Mouse (Mus musculus) hindbrain, embryonic 13.5 days (tissue): ENCODE data around the gene Mbnl2. TPM values are rescaled to one million over a fixed set of nuclear protein-coding genes. Genes with fewer than 3 reads are reported as not detected.

ENCODE experiments used
- ATAC-seq: fragments of 200-750 bp; cut with Nextera tagmentation; 2 replicates; pipeline ENCODE4 v1.8.0; 2017; ENCODE audit warnings: moderate TSS enrichment; ENCODE audit not compliant: low FRiP score
- H3K27ac ChIP-seq: fragments of 300-500 bp; sonication (generic); 2 replicates; pipeline ENCODE4 v1.5.1; 2015; ENCODE audit warnings: inconsistent platforms, mild to moderate bottlenecking, moderate library complexity
- H3K27me3 ChIP-seq: fragments of 300-500 bp; sonication (generic); 2 replicates; pipeline ENCODE4 v1.6.1; 2015; ENCODE audit warnings: mild to moderate bottlenecking, inconsistent platforms
- H3K36me3 ChIP-seq: fragments of 300-500 bp; sonication (generic); 2 replicates; pipeline ENCODE4 v1.6.1; 2015; ENCODE audit warnings: mild to moderate bottlenecking, inconsistent platforms
- H3K4me1 ChIP-seq: fragments of 300-500 bp; sonication (generic); replicated peaks from 2 replicates; pipeline ENCODE4 v1.6.1; 2015; ENCODE audit warnings: inconsistent platforms
- H3K4me2 ChIP-seq: fragments of 300-500 bp; sonication (generic); 2 replicates; pipeline ENCODE4 v1.6.1; 2015; ENCODE audit warnings: inconsistent platforms, mild to moderate bottlenecking, moderate library complexity
- H3K4me3 ChIP-seq: fragments of 300-500 bp; sonication (generic); 2 replicates; pipeline ENCODE4 v1.5.1; 2015; ENCODE audit warnings: mild to moderate bottlenecking, inconsistent platforms
- H3K9ac ChIP-seq: fragments of 300-500 bp; sonication (generic); 2 replicates; pipeline ENCODE4 v1.6.1; 2015; ENCODE audit warnings: mild to moderate bottlenecking, inconsistent platforms
- H3K9me3 ChIP-seq: fragments of 300-500 bp; sonication (generic); 2 replicates; pipeline ENCODE4 v1.6.1; 2016; ENCODE audit warnings: inconsistent platforms
- WGBS: fragments of 180-500 bp; shearing (Covaris S2); methylation state at CpG from one replicate; pipeline ENCODE4 v1.1.7; 2015; 5-methylcytosine and 5-hydroxymethylcytosine counted together
- polyA plus RNA-seq: library from polyadenylated mRNA; unstranded; fragments of >200 nt; fragmentation: Nextera tagmentation; extraction: Ambion mirVana; gene quantifications from 2 replicates; pipeline ENCODE4 v1.2.1, GENCODE M21; 2015

Gene Mbnl2
- polyA plus RNA-seq, 1 experiment from 2014 or later, result 24.7 TPM

- WGBS, result 93% methylated on average over 10 of the region's 10 CpGs
- Histone ChIP-seq H3K9me3 (no peaks in the 10 kb centered on the region), H3K4me1 (peaks cover 9% of the 10 kb centered on the region), H3K27me3 (peaks cover 5% of the 10 kb centered on the region; the same call in 1 of the 2 replicates), H3K4me2 (no peak overlapping the region), H3K4me3 (no peak overlapping the region), H3K9ac (no peak overlapping the region), H3K27ac (no peak overlapping the region), H3K36me3 (peaks cover 8% of the 10 kb centered on the region)
- no peak for ATAC-seq
Measured at GRCm38 (mm10) chr14:120390231-120390944, 114.9 kb downstream of the Mbnl2 start.

GRCm38 (mm10) chr14:120391701-120392100 is 116.2 kb downstream of the Mbnl2 start:
- Histone ChIP-seq H3K9me3 (no peaks in the 10 kb centered on the region), H3K9ac (no peak overlapping the region), H3K27me3 (peaks cover 4% of the 10 kb centered on the region; the same call in 1 of the 2 replicates), H3K27ac (no peak overlapping the region), H3K4me1 (peaks cover 9% of the 10 kb centered on the region), H3K4me3 (no peak overlapping the region), H3K4me2 (no peak overlapping the region), H3K36me3 (peaks cover 11% of the 10 kb centered on the region)
- WGBS, result 82% methylated on average over 10 of the region's 10 CpGs
- no peak for ATAC-seq

DNA sequence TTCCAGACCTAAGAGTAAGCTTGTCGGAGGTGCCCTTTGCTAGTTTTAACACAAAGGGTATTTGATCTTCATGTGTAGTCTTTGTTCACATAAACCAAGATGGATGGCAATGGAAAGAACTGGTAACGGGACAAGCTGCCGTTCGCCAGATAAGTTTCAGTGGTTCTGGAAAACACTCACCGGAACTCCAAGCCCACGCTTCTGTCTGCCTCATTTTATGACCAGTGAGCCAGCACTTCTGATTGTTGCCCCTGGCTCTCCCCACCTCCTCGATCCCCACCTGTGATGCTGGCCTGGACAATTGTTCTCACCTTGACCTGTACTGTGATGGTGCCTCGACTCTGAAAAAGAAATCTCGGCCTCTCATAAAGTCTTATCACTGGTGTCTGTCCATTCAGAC is 117.0 kb downstream of the Mbnl2 start:
- no peak overlapping the region for H3K4me3 ChIP-seq
- 90% methylated on average over 9 of the region's 9 CpGs for WGBS
- H3K9me3 ChIP-seq, result no peaks in the 10 kb centered on the region
- H3K4me1 ChIP-seq, result peaks cover 9% of the 10 kb centered on the region
- H3K27ac ChIP-seq, result no peak overlapping the region
- no peak overlapping the region for H3K4me2 ChIP-seq
- H3K36me3 ChIP-seq, result peaks cover 11% of the 10 kb centered on the region
- H3K9ac ChIP-seq, result no peak overlapping the region
- H3K27me3 ChIP-seq, result peaks cover 2% of the 10 kb centered on the region; the same call in 1 of the 2 replicates
- no peak for ATAC-seq

GRCm38 (mm10) chr14:120393441-120393840 is 118.0 kb downstream of the Mbnl2 start:
- Histone ChIP-seq H3K27ac (no peak overlapping the region), H3K4me3 (no peak overlapping the region), H3K4me2 (no peak overlapping the region), H3K27me3 (no peaks in the 10 kb centered on the region), H3K9me3 (no peaks in the 10 kb centered on the region), H3K9ac (no peak overlapping the region), H3K36me3 (peaks cover 11% of the 10 kb centered on the region), H3K4me1 (peaks cover 9% of the 10 kb centered on the region)
- 85% methylated on average over 8 of the region's 8 CpGs for WGBS
- no peak for ATAC-seq

DNA sequence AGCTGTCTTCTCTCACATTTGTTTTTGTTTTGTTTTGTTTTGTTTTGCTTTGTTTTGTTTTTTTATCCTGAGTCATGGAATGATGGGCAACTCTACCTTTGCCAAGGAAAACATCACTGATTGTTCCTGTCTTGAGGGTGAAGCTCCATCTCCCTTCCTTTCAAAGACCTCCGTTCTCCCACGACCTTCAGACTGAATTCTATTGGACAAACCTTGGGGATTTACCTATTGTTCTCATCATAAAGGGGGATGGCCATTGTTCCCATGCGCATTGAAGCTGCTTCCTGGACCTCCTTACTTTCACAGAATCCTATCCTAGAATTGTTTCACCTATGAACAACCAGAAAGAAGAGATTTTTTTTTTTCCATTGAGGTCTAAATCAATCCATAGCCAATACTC is 118.7 kb downstream of the Mbnl2 start:
- no peak overlapping the region for H3K4me3 ChIP-seq
- H3K9ac ChIP-seq, result no peak overlapping the region
- H3K9me3 ChIP-seq, result no peaks in the 10 kb centered on the region
- no peaks in the 10 kb centered on the region for H3K27me3 ChIP-seq
- H3K4me2 ChIP-seq, result no peak overlapping the region
- WGBS, result 60% methylated on average over 3 of the region's 3 CpGs
- peaks cover 11% of the 10 kb centered on the region for H3K36me3 ChIP-seq
- no peak overlapping the region for H3K27ac ChIP-seq
- H3K4me1 ChIP-seq, result peaks cover 4% of the 10 kb centered on the region
- no peak for ATAC-seq

DNA sequence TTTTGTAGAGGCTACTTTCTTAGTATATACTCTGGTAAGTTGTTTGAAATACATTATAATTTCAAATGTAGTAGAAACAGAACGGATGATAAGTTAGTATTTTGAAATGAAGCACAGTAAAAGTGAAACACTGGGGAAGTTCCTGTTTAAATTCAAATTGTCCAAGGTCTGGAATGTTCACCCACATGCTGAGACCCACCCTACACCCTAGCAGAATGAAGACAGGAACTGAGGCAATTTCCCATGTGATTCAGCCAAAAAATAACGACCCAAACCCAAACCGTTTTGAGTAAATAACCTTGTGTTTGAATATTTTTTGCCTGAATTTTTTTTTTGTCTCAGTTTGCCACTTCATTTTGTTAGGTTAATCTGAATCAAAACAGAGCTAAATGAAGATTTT is 119.4 kb downstream of the Mbnl2 start:
- no peak overlapping the region for H3K4me3 ChIP-seq
- 86% methylated on average over 3 of the region's 3 CpGs for WGBS

GRCm38 (mm10) chr14:120395501-120395900 is 120.0 kb downstream of the Mbnl2 start:
- H3K36me3 ChIP-seq, result peaks cover 8% of the 10 kb centered on the region
- H3K4me2 ChIP-seq, result no peak overlapping the region
- no peaks in the 10 kb centered on the region for H3K9me3 ChIP-seq
- no peak for ATAC-seq
- no peak overlapping the region for H3K27ac ChIP-seq
- 87% methylated on average over 9 of the region's 9 CpGs for WGBS
- no peak overlapping the region for H3K9ac ChIP-seq
- no peak overlapping the region for H3K4me3 ChIP-seq
- H3K4me1 ChIP-seq, result no peaks in the 10 kb centered on the region
- no peaks in the 10 kb centered on the region for H3K27me3 ChIP-seq

More for the DNA sequence above, 119.4 kb downstream of the Mbnl2 start:
- H3K4me1 ChIP-seq, result no peaks in the 10 kb centered on the region
- peaks cover 15% of the 10 kb centered on the region for H3K36me3 ChIP-seq
- no peak overlapping the region for H3K27ac ChIP-seq
- no peaks in the 10 kb centered on the region for H3K9me3 ChIP-seq
- H3K27me3 ChIP-seq, result no peaks in the 10 kb centered on the region
- ATAC-seq, result no peak
- H3K9ac ChIP-seq, result no peak overlapping the region
- no peak overlapping the region for H3K4me2 ChIP-seq

- H3K27ac ChIP-seq, result no peak overlapping the region
- WGBS, result 49% methylated on average over 10 of the region's 10 CpGs
- H3K4me3 ChIP-seq, result no peak overlapping the region
- no peaks in the 10 kb centered on the region for H3K9me3 ChIP-seq
- no peaks in the 10 kb centered on the region for H3K4me1 ChIP-seq
- H3K27me3 ChIP-seq, result no peaks in the 10 kb centered on the region
- peaks cover 14% of the 10 kb centered on the region for H3K36me3 ChIP-seq
- H3K9ac ChIP-seq, result no peak overlapping the region
- H3K4me2 ChIP-seq, result no peak overlapping the region
- ATAC-seq, result peak; percentile 86
Measured at GRCm38 (mm10) chr14:120397871-120398647, 122.6 kb downstream of the Mbnl2 start.

DNA sequence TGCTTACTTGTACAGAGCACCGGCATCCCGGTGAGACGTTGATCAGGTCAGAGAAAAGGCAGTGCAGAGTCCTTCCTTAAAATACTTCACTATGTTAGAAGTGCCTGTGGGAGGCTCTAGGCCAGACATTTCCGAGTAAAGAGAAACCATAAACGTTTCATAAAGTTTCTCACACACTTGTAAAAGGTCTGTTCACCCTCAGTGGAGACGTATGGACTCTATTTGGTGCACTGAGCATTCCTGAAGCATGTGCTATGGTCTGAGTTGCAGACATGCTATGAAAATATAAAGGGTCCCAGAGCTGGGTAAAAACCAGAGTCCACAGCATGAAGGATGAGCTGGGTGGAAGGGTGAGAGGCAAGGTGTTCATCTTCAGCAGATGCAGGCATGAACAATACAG is 124.1 kb downstream of the Mbnl2 start:
- H3K4me1 ChIP-seq, result no peaks in the 10 kb centered on the region
- 86% methylated on average over 6 of the region's 6 CpGs for WGBS
- ATAC-seq, result no peak
- no peak overlapping the region for H3K27ac ChIP-seq
- no peaks in the 10 kb centered on the region for H3K27me3 ChIP-seq
- peaks cover 14% of the 10 kb centered on the region for H3K36me3 ChIP-seq
- no peak overlapping the region for H3K9ac ChIP-seq
- H3K9me3 ChIP-seq, result no peaks in the 10 kb centered on the region
- no peak overlapping the region for H3K4me3 ChIP-seq
- H3K4me2 ChIP-seq, result no peak overlapping the region

DNA sequence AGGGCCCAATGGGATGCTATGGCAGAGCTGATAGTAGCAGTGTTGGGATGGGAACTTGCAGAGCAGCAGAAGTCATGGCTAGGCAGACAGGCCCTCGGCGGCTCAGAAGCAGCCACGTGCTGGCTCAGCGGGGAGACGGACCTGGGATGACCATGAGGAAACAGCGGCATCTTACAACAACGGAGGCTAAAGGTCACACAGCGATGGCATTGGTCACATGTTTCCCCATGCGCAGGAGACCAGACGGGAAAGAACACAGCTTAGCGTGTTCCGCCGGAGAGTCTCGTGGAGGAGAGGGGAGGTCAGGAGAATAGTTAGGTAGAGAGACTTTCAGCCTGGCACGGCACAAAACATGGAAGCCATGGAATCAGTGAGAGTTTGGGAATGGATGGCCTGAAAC is 125.7 kb downstream of the Mbnl2 start:
- Histone ChIP-seq H3K36me3 (peaks cover 14% of the 10 kb centered on the region), H3K27me3 (no peaks in the 10 kb centered on the region), H3K4me2 (no peak overlapping the region), H3K27ac (no peak overlapping the region), H3K4me1 (no peaks in the 10 kb centered on the region), H3K9ac (no peak overlapping the region), H3K4me3 (no peak overlapping the region), H3K9me3 (no peaks in the 10 kb centered on the region)
- no peak for ATAC-seq
- 91% methylated on average over 15 of the region's 15 CpGs for WGBS

- WGBS, result 96% methylated on average over 9 of the region's 9 CpGs
- no peaks in the 10 kb centered on the region for H3K9me3 ChIP-seq
- no peaks in the 10 kb centered on the region for H3K4me1 ChIP-seq
- H3K36me3 ChIP-seq, result peaks cover 11% of the 10 kb centered on the region
- H3K27ac ChIP-seq, result no peak overlapping the region
- no peaks in the 10 kb centered on the region for H3K27me3 ChIP-seq
- no peak overlapping the region for H3K4me3 ChIP-seq
- H3K4me2 ChIP-seq, result no peak overlapping the region
- no peak for ATAC-seq
- no peak overlapping the region for H3K9ac ChIP-seq
Measured at GRCm38 (mm10) chr14:120402715-120403114, 127.2 kb downstream of the Mbnl2 start.

DNA sequence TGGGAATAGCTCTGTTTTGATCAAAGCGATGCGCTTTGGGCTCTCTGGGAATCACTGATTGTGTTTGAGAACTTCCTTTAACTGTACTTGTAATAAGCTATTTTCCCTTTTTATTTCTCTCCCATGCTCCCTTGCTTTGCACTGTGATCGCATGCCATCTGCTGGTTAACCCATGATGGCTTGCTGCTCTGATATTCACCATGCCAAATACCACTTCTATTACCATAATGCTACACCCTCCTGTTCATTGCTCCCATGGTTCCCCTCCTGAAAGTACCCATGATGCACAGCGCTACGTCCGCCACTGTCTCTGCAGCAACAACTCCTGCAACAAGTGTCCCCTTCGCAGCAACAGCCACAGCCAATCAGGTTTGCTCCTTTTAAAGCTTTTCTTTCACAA is 128.9 kb downstream of the Mbnl2 start:
- WGBS, result 94% methylated on average over 7 of the region's 7 CpGs
- Histone ChIP-seq H3K9me3 (no peaks in the 10 kb centered on the region), H3K4me3 (no peak overlapping the region), H3K27me3 (no peaks in the 10 kb centered on the region), H3K4me2 (no peak overlapping the region), H3K27ac (no peak overlapping the region), H3K36me3 (peaks cover 9% of the 10 kb centered on the region), H3K4me1 (no peaks in the 10 kb centered on the region), H3K9ac (no peak overlapping the region)
- no peak for ATAC-seq
